Mouse (Mus musculus) CH12.LX (cell line): Measurements from ENCODE around the gene Dnah7b. TPM values are rescaled to one million over a fixed set of nuclear protein-coding genes. Genes with fewer than 3 reads are reported as not detected.
A peak's percentile ranks its signal among the peaks of the same experiment; 100 is the strongest.
"Not testable (repeated sequence)": the region's sequence is repeated elsewhere in the genome, so short reads cannot be mapped to it uniquely, and the experiment has no call there.

Experiments used
- DNase-seq: peaks from one replicate; pipeline ENCODE4 v3.0.0-alpha.2; 2013; ENCODE audit errors: extremely low read depth
- H3K27ac ChIP-seq: 2 replicates; pipeline ENCODE4 v1.5.1; 2012; ENCODE audit warnings: low read depth, mild to moderate bottlenecking, control low read depth, moderate library complexity; ENCODE audit not compliant: insufficient read depth
- H3K27me3 ChIP-seq: replicated peaks from 2 replicates; pipeline ENCODE3; 2012; ENCODE audit warnings: inconsistent platforms
- H3K36me3 ChIP-seq, 2 experiments: replicated peaks in 1 of 2; 2 replicates each; pipeline versions ENCODE3 to v1.6.1; 2012; ENCODE audit warnings: inconsistent platforms in 1 of 2, low read length in 1 of 2, mild to moderate bottlenecking in 1 of 2, mixed read lengths in 1 of 2, moderate library complexity in 1 of 2; ENCODE audit not compliant: control insufficient read depth in 1 of 2, insufficient read depth in 1 of 2
- H3K4me1 ChIP-seq, 2 experiments: 2 replicates each; pipeline ENCODE4 v1.6.1; 2012; ENCODE audit warnings: inconsistent platforms in 1 of 2, moderate library complexity in 1 of 2; ENCODE audit not compliant: insufficient read depth in 2 of 2, control insufficient read depth in 1 of 2
- H3K4me2 ChIP-seq: 2 replicates; pipeline ENCODE4 v1.6.1; 2012; ENCODE audit warnings: low read depth, mild to moderate bottlenecking, control low read depth; ENCODE audit not compliant: poor library complexity, insufficient read depth, severe bottlenecking
- H3K4me3 ChIP-seq, 3 experiments: fragments of 150-350 bp in 1 of 3; sonication (generic) in 1 of 3; replicated peaks in 1 of 3; 2 replicates each; pipeline versions ENCODE3 to v1.5.1; 2011 to 2012; ENCODE audit warnings: low read depth in 2 of 3, low read length in 2 of 3, mild to moderate bottlenecking in 2 of 3, moderate library complexity in 2 of 3, control low read depth in 1 of 3, improper control_type of control experiment in 1 of 3, inconsistent platforms in 1 of 3, mixed read lengths in 1 of 3; ENCODE audit not compliant: poor library complexity in 1 of 3
- H3K79me2 ChIP-seq: replicated peaks from 2 replicates; pipeline ENCODE4 v1.6.1; 2012; ENCODE audit warnings: mild to moderate bottlenecking, moderate library complexity; ENCODE audit not compliant: control insufficient read depth, poor library complexity, insufficient read depth, severe bottlenecking; ENCODE audit errors: extremely low read depth
- H3K9ac ChIP-seq: 2 replicates; pipeline ENCODE4 v1.6.1; 2012; ENCODE audit warnings: low read depth, mild to moderate bottlenecking, control low read depth, moderate library complexity; ENCODE audit not compliant: insufficient read depth
- H3K9me3 ChIP-seq: replicated peaks from 2 replicates; pipeline ENCODE3; 2012; ENCODE audit warnings: low read length, inconsistent platforms, mixed read lengths
- CHD1 ChIP-seq: IDR thresholded peaks from 2 replicates; pipeline ENCODE4 v1.6.1; 2012; ENCODE audit warnings: low read depth, low read length, improper control_type of control experiment, inconsistent platforms
- CHD2 ChIP-seq: IDR thresholded peaks from 2 replicates; pipeline ENCODE4 v1.6.1; 2011; ENCODE audit warnings: low read length, improper control_type of control experiment
- EP300 ChIP-seq: IDR thresholded peaks from 2 replicates; pipeline ENCODE4 v1.6.1; 2011; ENCODE audit warnings: low read length, improper control_type of control experiment
- JUND ChIP-seq: conservative IDR thresholded peaks from 2 replicates; pipeline ENCODE4 v1.6.1; 2011; ENCODE audit warnings: low read depth, low read length, improper control_type of control experiment
- KAT2A ChIP-seq: IDR thresholded peaks from 2 replicates; pipeline ENCODE4 v1.6.1; 2012; ENCODE audit warnings: low read length, improper control_type of control experiment, inconsistent platforms; ENCODE audit not compliant: insufficient replicate concordance
- MAX ChIP-seq: IDR thresholded peaks from 2 replicates; pipeline ENCODE4 v1.6.1; 2011; ENCODE audit warnings: low read length, improper control_type of control experiment
- NELFE ChIP-seq: IDR thresholded peaks from 2 replicates; pipeline ENCODE4 v1.6.1; 2011; ENCODE audit warnings: low read depth, low read length, improper control_type of control experiment
- NRF1 ChIP-seq: IDR thresholded peaks from 2 replicates; pipeline ENCODE4 v1.6.1; 2014; ENCODE audit warnings: low read depth, mild to moderate bottlenecking, inconsistent platforms, low read length, improper control_type of control experiment, moderate library complexity
- POLR2A ChIP-seq: IDR thresholded peaks from 2 replicates; pipeline ENCODE4 v1.6.1; 2011; ENCODE audit warnings: low read depth, mild to moderate bottlenecking, improper control_type of control experiment, low read length
- SIN3A ChIP-seq: IDR thresholded peaks from 2 replicates; pipeline ENCODE4 v1.6.1; 2012; ENCODE audit warnings: low read length, improper control_type of control experiment, inconsistent platforms
- TBP ChIP-seq: conservative IDR thresholded peaks from 2 replicates; pipeline ENCODE4 v1.6.1; 2011; ENCODE audit warnings: low read depth, low read length, improper control_type of control experiment
- TCF12 ChIP-seq: IDR thresholded peaks from 2 replicates; pipeline ENCODE4 v1.6.1; 2014; ENCODE audit warnings: low read depth, mild to moderate bottlenecking, inconsistent platforms, low read length, improper control_type of control experiment
- USF2 ChIP-seq: conservative IDR thresholded peaks from 2 replicates; pipeline ENCODE4 v1.6.1; 2011; ENCODE audit warnings: low read depth, low read length, improper control_type of control experiment
- ZKSCAN1 ChIP-seq: IDR thresholded peaks from 2 replicates; pipeline ENCODE4 v1.6.1; 2012; ENCODE audit warnings: low read depth, inconsistent platforms, low read length, improper control_type of control experiment, borderline replicate concordance
- dilution Hi-C: fragments of 300-500 bp; cut with MboI; formaldehyde crosslinking; loops from 2 replicates; pipeline ENCODE4 v1.14.3; 2020; ENCODE audit warnings: low sequenced_read_pairs; ENCODE audit not compliant: extremely low pct_unique_long_range_greater_than_20kb, extremely low pct_ligation_motif_present
- in situ Hi-C: fragments of 300-500 bp; cut with MboI; formaldehyde crosslinking; loops from 3 replicates; pipeline ENCODE4 v1.14.3; 2019; ENCODE audit warnings: low sequenced_read_pairs, low pct_ligation_motif_present, low pct_unique_long_range_greater_than_20kb, mixed read lengths
- polyA plus RNA-seq: library from polyadenylated mRNA; unstranded; fragments of >175 nt; gene quantifications from 2 replicates; pipeline ENCODE4 v1.2.1, GENCODE M21; 2012; ENCODE audit warnings: low read depth; ENCODE audit not compliant: insufficient read length
- total RNA-seq, 2 experiments: library from RNA; depleted of rRNA; stranded (reverse); fragments of 300-350 nt in 1 of 2; fragments of >200 nt in 1 of 2; gene quantifications; 2 replicates each; pipeline ENCODE4 v1.2.3; 2012 to 2014

The Dnah7b gene
- total and polyA plus RNA-seq, 3 experiments = not detected

DNA sequence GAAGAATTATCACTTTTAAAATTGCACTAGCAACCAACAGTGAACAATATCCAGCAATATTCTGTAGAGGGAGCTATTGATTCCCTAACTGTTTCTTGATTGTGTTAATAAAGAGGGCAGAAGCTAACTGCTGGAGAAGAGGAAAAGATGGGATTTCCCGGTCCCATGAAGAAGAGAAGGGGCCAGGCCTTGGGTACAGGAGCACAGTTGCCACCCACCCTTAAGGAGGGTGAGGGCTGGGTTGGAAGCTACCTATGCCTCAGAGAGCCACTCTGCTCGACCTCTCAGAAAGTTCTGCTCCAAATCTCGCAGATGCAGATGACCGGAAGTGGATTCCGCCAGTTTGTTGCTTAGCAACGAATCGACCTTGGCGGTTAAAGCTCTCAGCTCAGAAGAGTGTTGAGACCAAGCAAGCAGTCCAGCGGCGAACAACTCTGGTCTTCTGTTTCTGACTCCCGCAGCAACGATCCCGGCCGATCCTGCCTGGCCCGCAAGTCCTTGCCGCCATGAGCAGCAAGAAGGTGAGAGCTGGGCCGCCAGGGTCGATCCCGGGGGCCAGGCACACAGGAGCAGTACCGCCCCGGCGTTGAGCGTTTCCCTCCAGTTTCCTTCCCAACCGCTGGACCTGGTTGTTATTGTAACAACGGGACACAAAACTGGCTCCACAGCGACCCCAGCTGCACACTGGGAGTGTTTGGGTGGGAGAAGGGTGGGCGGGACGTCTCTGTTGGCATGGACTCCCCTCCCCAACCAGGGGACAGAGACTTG is 553 bp downstream of the Dnah7b start:
- H3K4me3 ChIP-seq = no peak overlapping the region
- H3K4me1 ChIP-seq = no peaks in the 10 kb centered on the region
- no peaks in the 10 kb centered on the region for H3K36me3 ChIP-seq
- no peak overlapping the region for H3K9ac ChIP-seq
- no peaks in the 10 kb centered on the region for H3K79me2 ChIP-seq
- TF ChIP-seq CHD2 = no peak
- no peak for TF ChIP-seq KAT2A
- no peak for TF ChIP-seq NELFE
- no peak for TF ChIP-seq SIN3A
- TF ChIP-seq POLR2A = no peak
- TF ChIP-seq MAX = no peak
- TF ChIP-seq JUND = no peak
- no peak for TF ChIP-seq TCF12
- no peak for TF ChIP-seq USF2
- TF ChIP-seq NRF1 = no peak
- TF ChIP-seq TBP = no peak
- no peak for TF ChIP-seq ZKSCAN1
- no peaks in the 10 kb centered on the region for H3K27me3 ChIP-seq
- H3K9me3 ChIP-seq = no peaks in the 10 kb centered on the region
- no peak overlapping the region for H3K27ac ChIP-seq
- dilution Hi-C loops (no loop called here), in situ Hi-C loops (no loop called here)
- no peak overlapping the region for H3K4me2 ChIP-seq
- DNase-seq = no peak

DNA sequence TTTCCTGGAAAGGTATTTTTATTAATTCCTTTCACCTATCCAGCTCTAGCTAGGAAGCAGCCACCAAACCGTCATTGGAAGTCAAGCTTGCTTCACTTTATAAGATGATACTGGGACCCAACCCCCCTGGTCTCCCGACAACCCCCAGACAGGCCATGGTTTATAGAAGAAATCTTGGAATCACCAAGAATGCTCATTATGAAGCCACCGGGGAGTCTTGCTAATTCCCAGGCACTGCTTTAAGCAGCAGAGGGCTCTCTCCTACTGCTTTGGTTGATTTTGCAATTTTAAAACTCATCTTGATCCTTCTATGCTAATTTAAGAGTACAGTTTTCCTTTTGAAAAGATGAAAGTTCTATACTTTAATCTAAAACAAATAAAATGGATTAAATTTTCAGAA is 2.7 kb downstream of the Dnah7b start:
- DNase-seq, H3K4me2 ChIP-seq, in situ Hi-C loops, H3K9ac ChIP-seq, dilution Hi-C loops, H3K27me3 ChIP-seq, H3K79me2 ChIP-seq, H3K9me3 ChIP-seq, H3K4me1 ChIP-seq, H3K27ac ChIP-seq, H3K4me3 ChIP-seq, H3K36me3 ChIP-seq: not testable (repeated sequence)

GRCm38 (mm10) chr1:46077891-46078290 is 11.8 kb downstream of the Dnah7b start:
- dilution Hi-C loops = no loop called here
- Histone ChIP-seq H3K9me3 (no peaks in the 10 kb centered on the region), H3K9ac (no peak overlapping the region), H3K79me2 (no peaks in the 10 kb centered on the region), H3K27me3 (no peaks in the 10 kb centered on the region), H3K4me2 (no peak overlapping the region), H3K36me3 (no peaks in the 10 kb centered on the region), H3K4me1 (peaks cover 0 to 9% of the 10 kb centered on the region in 2 experiments; a peak in 2 of 4 replicates), H3K27ac (no peak overlapping the region), H3K4me3 (no peak overlapping the region)
- in situ Hi-C loops = no loop called here
- TF ChIP-seq EP300 = peak; percentile 44
- no peak for TF ChIP-seq CHD1
- peak; percentile 54 for DNase-seq
